Mouse (Mus musculus) ES-E14 (cell line): ENCODE data around the gene Egr2.

Experiments used
- CHD2 ChIP-seq: IDR thresholded peaks from 2 replicates; pipeline ENCODE4 v1.6.1; 2014; ENCODE audit warnings: mild to moderate bottlenecking, low read depth, low read length, inconsistent platforms
- MAFK ChIP-seq: IDR thresholded peaks from 2 replicates; pipeline ENCODE4 v1.6.1; 2014; ENCODE audit warnings: mild to moderate bottlenecking, low read depth, low read length, inconsistent platforms; ENCODE audit not compliant: insufficient read depth
- ZC3H11A ChIP-seq: IDR thresholded peaks from 2 replicates; pipeline ENCODE4 v1.6.1; 2012; ENCODE audit warnings: low read depth, mild to moderate bottlenecking, inconsistent platforms, low read length, borderline replicate concordance
- ZNF384 ChIP-seq: IDR thresholded peaks from 2 replicates; pipeline ENCODE4 v1.6.1; 2012; ENCODE audit warnings: low read depth, low read length, inconsistent platforms

GRCm38 (mm10) chr10:67503320-67503995 is 31.8 kb upstream of the Egr2 start:
- TF ChIP-seq ZC3H11A: no peak
- no peak for TF ChIP-seq ZNF384
- TF ChIP-seq CHD2: no peak
- no peak for TF ChIP-seq MAFK
